Mouse (Mus musculus) testis, adult 2 months (tissue): ENCODE measurements around the gene AW822073.
"Not testable (repeated sequence)": the region's sequence is repeated elsewhere in the genome, so short reads cannot be mapped to it uniquely, and the experiment has no call there.

Source experiments
- CTCF ChIP-seq: fragments of 200-500 bp; IDR thresholded peaks from 2 replicates; pipeline ENCODE4 v1.5.1; 2012; ENCODE audit warnings: low read depth, mild to moderate bottlenecking, inconsistent platforms, low read length, moderate library complexity; ENCODE audit not compliant: control insufficient read depth, insufficient read depth, insufficient replicate concordance
- POLR2A ChIP-seq: fragments of 200-500 bp; IDR thresholded peaks from 2 replicates; pipeline ENCODE4 v1.6.1; 2012; ENCODE audit warnings: low read depth, mild to moderate bottlenecking, inconsistent platforms, low read length, moderate library complexity; ENCODE audit not compliant: control insufficient read depth

DNA sequence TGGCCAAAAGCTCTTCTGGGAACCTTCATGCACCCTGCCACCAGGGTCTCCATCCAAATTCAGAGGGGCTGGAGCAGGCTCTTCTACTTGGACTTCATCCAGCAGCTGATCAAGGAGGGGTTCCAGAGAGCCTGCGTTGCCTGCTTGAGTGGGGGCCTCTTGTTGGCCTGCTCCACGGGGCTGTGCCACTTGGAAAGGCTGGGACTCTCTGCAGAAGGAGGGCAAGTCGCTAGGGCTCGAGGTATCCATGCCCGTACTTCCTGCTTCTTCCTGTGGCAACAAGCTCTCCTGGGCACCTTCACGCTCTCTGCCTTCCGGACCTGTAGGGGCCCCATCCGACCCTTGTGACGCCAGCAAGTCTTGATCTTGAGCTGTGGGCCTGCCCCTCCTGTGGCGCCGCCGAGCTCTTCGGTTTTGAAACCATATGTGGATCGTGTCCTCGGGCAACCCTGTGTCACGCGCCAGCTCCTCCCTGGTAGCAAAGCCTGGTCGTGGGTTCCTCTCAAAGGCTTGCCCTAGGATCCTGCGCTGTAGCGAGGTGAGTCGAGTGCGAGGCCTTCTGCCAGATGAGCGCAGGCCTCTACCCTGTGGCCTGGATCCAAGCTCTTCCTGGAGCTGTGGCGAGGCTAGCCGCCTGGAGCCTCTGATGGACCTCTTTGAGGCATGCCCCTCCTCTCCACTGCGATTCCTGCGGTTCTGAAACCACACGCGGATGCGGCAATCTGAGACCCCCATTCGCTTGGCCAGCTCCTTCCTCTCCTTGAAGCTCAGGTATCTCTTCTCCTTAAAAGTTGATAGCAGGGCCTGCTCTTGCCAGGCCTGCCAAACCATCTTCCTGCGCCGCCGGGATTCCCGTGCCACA, 7.3 kb upstream of the AW822073 start:
- not testable (repeated sequence) for TF ChIP-seq POLR2A, CTCF
